Comparison of ENCODE assay signal across 9 mouse cellular contexts in the genomic region with DNA sequence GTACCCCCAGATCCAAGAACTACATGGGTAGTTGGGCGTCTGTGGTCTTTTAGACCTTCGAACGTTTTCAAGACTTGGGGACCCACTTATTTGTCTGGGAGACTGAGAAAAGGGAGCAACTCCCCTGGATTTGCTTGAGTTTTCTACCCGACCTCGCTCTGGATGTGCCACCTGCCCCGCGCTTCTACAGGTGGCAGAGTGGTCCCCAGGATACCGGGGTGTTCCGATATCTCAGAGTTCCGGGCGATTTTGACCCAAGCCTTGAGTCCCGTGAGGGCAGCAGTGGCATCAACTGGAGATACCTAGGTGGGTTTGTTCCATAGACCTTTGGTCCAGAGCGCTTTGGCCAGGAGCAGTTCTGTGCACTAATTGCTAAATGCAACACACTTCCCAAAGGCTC. TPM values are rescaled to one million over a fixed set of nuclear protein-coding genes. Genes with fewer than 3 reads are reported as not detected.
DNase-seq lines count a peak whose midpoint lies in the region; ATAC-seq and TF ChIP-seq lines count a peak whose summit lies in the region.
"Had no signal": no experiment of that assay in that cellular context is flagged by ENCODE, and none has a peak within 500 bp of the region (broad histone marks: within the 10 kb centered on the region; RNA-seq: fewer than 3 reads in every experiment).

No protein-coding gene starts in this region.

- H3K4me2 ChIP-seq in hindbrain, embryonic 12.5 days (replicated peaks): peak overlapping the region; percentile 94

- peaks cover 23% of the 10 kb centered on the region for H3K4me1 ChIP-seq in heart, embryonic 10.5 days
- H3K4me1 ChIP-seq in ES-E14 (ENCODE audit: control insufficient read depth in 2 of 2, insufficient read depth in 2 of 2, low read length in 2 of 2, poor library complexity in 1 of 2): peaks cover 4% of the 10 kb centered on the region in 2 experiments; a peak in 2 of 4 replicates
- peaks cover 6% of the 10 kb centered on the region; the same call in 1 of the 2 replicates for H3K4me1 ChIP-seq in hindbrain, embryonic 12.5 days

- H3K79me2 ChIP-seq in macrophage (ENCODE audit: inconsistent target): peaks cover 49% of the 10 kb centered on the region; the same call in 1 of the 2 replicates

- H3K9ac ChIP-seq in ES-E14 (ENCODE audit: insufficient read depth, low read depth, low read length, poor library complexity, severe bottlenecking): peak overlapping the region; percentile 70
- H3K9ac ChIP-seq in hindbrain, embryonic 12.5 days: peak overlapping the region; percentile 55; the same call in 1 of the 2 replicates

- WGBS in heart, embryonic 10.5 days: 17% methylated on average over 13 of the region's 13 CpGs
- 11% methylated on average over 13 of the region's 13 CpGs for WGBS in hindbrain, embryonic 12.5 days
- 22% methylated on average over 12 of the region's 13 CpGs for WGBS in macrophage (ENCODE audit: missing documents)

- 0 out of 2 replicates have a peak overlapping the region, but pooled peaks have one; percentile 77 for H3K27ac ChIP-seq in heart, embryonic 10.5 days
- no peak overlapping the region for H3K27ac ChIP-seq in ES-E14 (ENCODE audit: insufficient read depth, low read depth, low read length, poor library complexity, severe bottlenecking)
- no peak overlapping the region for H3K27ac ChIP-seq in hindbrain, embryonic 12.5 days
- no peak overlapping the region for H3K27ac ChIP-seq in macrophage

- no peak for DNase-seq in heart, embryonic 10.5 days (ENCODE audit: low spot score)
- no peak for DNase-seq in heart, postnatal 36 days
- no peak for DNase-seq in ES-E14 (ENCODE audit: low read depth, low spot score)
- no peak for DNase-seq in layer of hippocampus, postnatal 25 days (ENCODE audit: extremely low spot score in 1 of 2, low spot score in 1 of 2)
- DNase-seq in left cerebral cortex, adult 8-10 months (ENCODE audit: low spot score in 2 of 2): no peak
- no peak for DNase-seq in left cerebral cortex, postnatal 10 days (ENCODE audit: extremely low spot score in 1 of 2, low spot score in 2 of 2)

- intact Hi-C loops in heart, postnatal 36 days (cut with DNase I): loop anchor here (5.0 kb wide), 1 partner anchor 67 kb away; no protein-coding TSS in a partner anchor
- intact Hi-C loops in left cerebral cortex, postnatal 10 days (cut with DNase I): no loop called here

- in situ Hi-C loops in ES-E14 (cut with MboI; ENCODE audit: low sequenced_read_pairs in 2 of 2, unreplicated experiment in 2 of 2): no loop called here

- peak; percentile 20; the same call in 1 of the 2 replicates for ATAC-seq in hindbrain, embryonic 12.5 days (ENCODE audit: low FRiP score)

- no peaks in the 10 kb centered on the region for H3K9me3 ChIP-seq in heart, embryonic 10.5 days
- H3K9me3 ChIP-seq in ES-E14 (ENCODE audit: control insufficient read depth, insufficient read depth, low read depth, low read length): no peaks in the 10 kb centered on the region
- no peaks in the 10 kb centered on the region for H3K9me3 ChIP-seq in hindbrain, embryonic 12.5 days (replicated peaks)

- H3K27me3 ChIP-seq in heart, embryonic 10.5 days (ENCODE audit: insufficient read depth, poor library complexity, severe bottlenecking): no peaks in the 10 kb centered on the region
- peaks cover 8% of the 10 kb centered on the region for H3K27me3 ChIP-seq in hindbrain, embryonic 12.5 days

- no peaks in the 10 kb centered on the region for H3K36me3 ChIP-seq in heart, embryonic 10.5 days
- H3K36me3 ChIP-seq in ES-E14 (ENCODE audit: control insufficient read depth, insufficient read depth, low read length, poor library complexity, severe bottlenecking) (no peaks in the 10 kb centered on the region), macrophage (ENCODE audit: inconsistent target) (no peaks in the 10 kb centered on the region)
- no peaks in the 10 kb centered on the region for H3K36me3 ChIP-seq in hindbrain, embryonic 12.5 days

- peak overlapping the region; percentile 71 for H3K4me3 ChIP-seq in heart, embryonic 10.5 days
- H3K4me3 ChIP-seq in ES-E14 (ENCODE audit: insufficient read depth in 1 of 2, low read depth in 1 of 2, low read length in 2 of 2, poor library complexity in 1 of 2, severe bottlenecking in 1 of 2): peak overlapping the region; percentile 75 to 97
- peak overlapping the region; percentile 56 for H3K4me3 ChIP-seq in hindbrain, embryonic 12.5 days
- H3K4me3 ChIP-seq in macrophage (ENCODE audit: inconsistent target): peak overlapping the region; percentile 59

TF ChIP-seq in ES-E14, 5 proteins besides CTCF, POLR2A, EP300 and RAD21:
- TF ChIP-seq CHD2 (IDR thresholded peaks at IDR 0.05; ENCODE audit: low read depth, low read length): no peak
- no peak for TF ChIP-seq ZNF384 (IDR thresholded peaks at IDR 0.05; ENCODE audit: low read depth, low read length)
- TF ChIP-seq MAFK (IDR thresholded peaks at IDR 0.05; ENCODE audit: insufficient read depth, low read depth, low read length): no peak
- TF ChIP-seq ZC3H11A (IDR thresholded peaks at IDR 0.05; ENCODE audit: borderline replicate concordance, low read depth, low read length): no peak
- TF ChIP-seq HCFC1 (IDR thresholded peaks at IDR 0.05; ENCODE audit: borderline replicate concordance, insufficient read depth, low read length): no peak

RNA-seq across cellular contexts. Expression of a gene that starts 0.4 kb away (rescaled TPM):
- polyA plus RNA-seq in heart, embryonic 10.5 days (2016; fragmentation: Nextera tagmentation; extraction: Ambion mirVana): 8.0 and 13.3 TPM in 2 replicates
- 10 to 100 TPM; 23.2 to 24.6 TPM for total RNA-seq in heart, postnatal 36 days (2021)
- 6.0 and 10.8 TPM in 2 replicates for total RNA-seq in ES-E14 (2012; rRNA removed)
- polyA plus RNA-seq in hindbrain, embryonic 12.5 days (2016; fragmentation: Nextera tagmentation; extraction: Ambion mirVana): 5.3 and 8.2 TPM in 2 replicates
- total RNA-seq in macrophage (2018; cell fraction: chromatin; rRNA removed): 100 to 1,000 TPM in 19 of 26 experiments, 10 to 100 TPM in 7; 70.4 to 293 (median 166) TPM
- 10 to 100 TPM; 20.8 to 68.3 (median 40.1) TPM for total RNA-seq in macrophage (2018; cell fraction: cytosol; rRNA removed)
- total RNA-seq in macrophage (2018; cell fraction: nucleus; rRNA removed): 100 to 1,000 TPM in 14 of 26 experiments, 10 to 100 TPM in 12; 36.5 to 165 (median 110) TPM
- 10.9 to 30.6 TPM (median 27.0 TPM) in 3 replicates for polyA plus RNA-seq in macrophage (2018)
- 1 to 10 TPM; 6.0 TPM for total RNA-seq in layer of hippocampus, postnatal 25 days (2021)
- 10 to 100 TPM in 2 of 4 experiments, 1 to 10 TPM in 2; 8.2 to 11.8 (median 9.8) TPM for total RNA-seq in left cerebral cortex, adult 8-10 months (2022)
- 1 to 10 TPM; 3.5 to 3.9 TPM for total RNA-seq in left cerebral cortex, postnatal 10 days (2021)

RNA-seq across cellular contexts. Expression of a gene that starts 28.2 kb away (rescaled TPM):
- polyA plus RNA-seq in heart, embryonic 10.5 days (2016; fragmentation: Nextera tagmentation; extraction: Ambion mirVana): 5.8 and 8.0 TPM in 2 replicates
- total RNA-seq in heart, postnatal 36 days (2021): 1 to 10 TPM; 5.1 to 6.2 TPM
- total RNA-seq in ES-E14 (2012; rRNA removed): 0.94 and 2.7 TPM in 2 replicates
- polyA plus RNA-seq in hindbrain, embryonic 12.5 days (2016; fragmentation: Nextera tagmentation; extraction: Ambion mirVana): 14.7 and 15.2 TPM in 2 replicates
- total RNA-seq in macrophage (2018; cell fraction: chromatin; rRNA removed): 1 to 10 TPM in 1 of 26 experiments, not detected in 25; 2.8 TPM
- not detected for total RNA-seq in macrophage (2018; cell fraction: cytosol; rRNA removed)
- total RNA-seq in macrophage (2018; cell fraction: nucleus; rRNA removed): not detected
- polyA plus RNA-seq in macrophage (2018): not detected in 3 replicates
- total RNA-seq in layer of hippocampus, postnatal 25 days (2021): 10 to 100 TPM; 10.0 to 11.5 TPM
- 10 to 100 TPM; 14.5 to 19.7 (median 17.2) TPM for total RNA-seq in left cerebral cortex, adult 8-10 months (2022)
- total RNA-seq in left cerebral cortex, postnatal 10 days (2021): 1 to 10 TPM; 5.5 to 5.6 TPM
- total RNA-seq: common myeloid progenitor, adult 5-6 weeks had no signal

RNA-seq across cellular contexts. Expression of a gene that starts 29.5 kb away (rescaled TPM):
- polyA plus RNA-seq in heart, embryonic 10.5 days (2016; fragmentation: Nextera tagmentation; extraction: Ambion mirVana): 0.15 TPM in 1 of 2 replicates, not detected in the other
- not detected for total RNA-seq in heart, postnatal 36 days (2021)
- total RNA-seq in ES-E14 (2012; rRNA removed): not detected in 2 replicates
- polyA plus RNA-seq in hindbrain, embryonic 12.5 days (2016; fragmentation: Nextera tagmentation; extraction: Ambion mirVana): not detected in 2 replicates
- not detected for total RNA-seq in macrophage (2018; cell fraction: chromatin; rRNA removed)
- not detected for total RNA-seq in macrophage (2018; cell fraction: cytosol; rRNA removed)
- total RNA-seq in macrophage (2018; cell fraction: nucleus; rRNA removed): not detected
- polyA plus RNA-seq in macrophage (2018): not detected in 3 replicates
- total RNA-seq in layer of hippocampus, postnatal 25 days (2021): not detected
- not detected for total RNA-seq in left cerebral cortex, adult 8-10 months (2022)
- total RNA-seq in left cerebral cortex, postnatal 10 days (2021): not detected
- total RNA-seq: common myeloid progenitor, adult 5-6 weeks had no signal
